Mouse (Mus musculus) forebrain, embryonic 11.5 days (tissue): ENCODE measurements around the gene Clec2e. TPM values are rescaled to one million over a fixed set of nuclear protein-coding genes. Genes with fewer than 3 reads are reported as not detected.
A peak's percentile ranks its signal among the peaks of the same experiment; 100 is the strongest.

Experiments
- ATAC-seq: fragments of 200-750 bp; cut with Nextera tagmentation; replicated peaks from 2 replicates; pipeline ENCODE4 v1.8.0; 2017; ENCODE audit warnings: moderate TSS enrichment; ENCODE audit not compliant: low FRiP score
- DNase-seq: peaks from one replicate; pipeline ENCODE4 v3.0.0-alpha.2; 2017; ENCODE audit warnings: low spot score
- H3K27ac ChIP-seq: fragments of 300-500 bp; sonication (generic); 2 replicates; pipeline ENCODE4 v1.5.1; 2014; ENCODE audit warnings: low read depth, low read length
- H3K27me3 ChIP-seq: fragments of 300-500 bp; sonication (generic); 2 replicates; pipeline ENCODE4 v1.6.1; 2014; ENCODE audit warnings: mild to moderate bottlenecking, low read length, mixed read lengths; ENCODE audit not compliant: control insufficient read depth, insufficient read depth
- H3K36me3 ChIP-seq: fragments of 300-500 bp; sonication (generic); 2 replicates; pipeline ENCODE4 v1.6.1; 2014; ENCODE audit warnings: mild to moderate bottlenecking, low read length, moderate library complexity, mixed read lengths; ENCODE audit not compliant: control insufficient read depth, insufficient read depth
- H3K4me1 ChIP-seq: fragments of 300-500 bp; sonication (generic); replicated peaks from 2 replicates; pipeline ENCODE4 v1.6.1; 2014; ENCODE audit warnings: low read length, mixed read lengths; ENCODE audit not compliant: control insufficient read depth, insufficient read depth
- H3K4me2 ChIP-seq: fragments of 300-500 bp; sonication (generic); 2 replicates; pipeline ENCODE4 v1.6.1; 2014; ENCODE audit warnings: low read depth, mild to moderate bottlenecking, low read length, moderate library complexity, mixed read lengths; ENCODE audit not compliant: severe bottlenecking
- H3K4me3 ChIP-seq: fragments of 300-500 bp; sonication (generic); 2 replicates; pipeline ENCODE4 v1.5.1; 2014; ENCODE audit warnings: low read depth, low read length
- H3K9ac ChIP-seq: fragments of 300-500 bp; sonication (generic); 2 replicates; pipeline ENCODE4 v1.6.1; 2014; ENCODE audit warnings: low read length
- H3K9me3 ChIP-seq: fragments of 300-500 bp; sonication (generic); 2 replicates; pipeline ENCODE4 v1.6.1; 2016; ENCODE audit warnings: low read length, mixed read lengths; ENCODE audit not compliant: control insufficient read depth
- WGBS: fragments of 180-500 bp; shearing (Covaris S2); extraction: QIAGEN DNeasy Blood & Tissue Kit; methylation state at CpG from one replicate; pipeline ENCODE4 v1.1.7; 2014; 5-methylcytosine and 5-hydroxymethylcytosine counted together
- polyA plus RNA-seq: library from polyadenylated mRNA; unstranded; fragments of >200 nt; fragmentation: Nextera tagmentation; extraction: Ambion mirVana; gene quantifications from 2 replicates; pipeline ENCODE4 v1.2.1, GENCODE M21; 2014

The Clec2e gene
- polyA plus RNA-seq, 1 experiment from 2014 or later = not detected

DNA sequence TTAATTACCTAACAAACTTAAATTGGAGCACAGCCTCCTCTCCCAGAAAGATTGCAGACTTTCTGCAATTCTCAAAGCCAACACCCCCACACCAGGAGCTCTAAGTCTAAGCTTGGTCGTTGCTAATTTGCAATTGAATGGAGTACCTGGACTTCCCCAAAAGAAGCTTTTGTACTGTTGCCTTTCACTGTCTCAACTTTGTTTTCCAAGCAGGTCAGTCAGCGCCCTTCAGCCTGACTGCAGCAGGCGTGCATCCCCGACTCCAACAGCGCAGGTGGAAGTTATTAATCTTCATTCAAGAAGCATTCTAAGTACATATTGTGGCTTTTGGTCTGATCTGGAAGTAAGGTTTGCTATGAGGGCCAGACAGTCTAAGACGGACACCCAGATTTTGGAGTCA lies 15.6 kb downstream of the Clec2e start:
- Histone ChIP-seq H3K4me2 (no peak overlapping the region), H3K9ac (no peak overlapping the region), H3K27me3 (no peaks in the 10 kb centered on the region), H3K4me3 (no peak overlapping the region), H3K36me3 (no peaks in the 10 kb centered on the region), H3K27ac (no peak overlapping the region), H3K4me1 (no peaks in the 10 kb centered on the region), H3K9me3 (no peaks in the 10 kb centered on the region)
- no peak for DNase-seq
- 65% methylated on average over 6 of the region's 6 CpGs for WGBS
- ATAC-seq = no peak

GRCm38 (mm10) chr6:129066986-129067385 lies 33.7 kb downstream of the Clec2e start:
- 65% methylated on average over 1 of the region's 1 CpGs for WGBS
- Histone ChIP-seq H3K9ac (no peak overlapping the region), H3K27ac (no peak overlapping the region), H3K4me1 (no peaks in the 10 kb centered on the region), H3K36me3 (no peaks in the 10 kb centered on the region), H3K9me3 (no peaks in the 10 kb centered on the region), H3K4me3 (no peak overlapping the region), H3K27me3 (no peaks in the 10 kb centered on the region), H3K4me2 (no peak overlapping the region)
- peak; percentile 85 for ATAC-seq
- DNase-seq = no peak

- no peaks in the 10 kb centered on the region for H3K36me3 ChIP-seq
- DNase-seq = no peak
- ATAC-seq = no peak; the same call in 1 of the 2 replicates
- no peak overlapping the region for H3K4me2 ChIP-seq
- no peak overlapping the region for H3K27ac ChIP-seq
- no peak overlapping the region for H3K4me3 ChIP-seq
- H3K9me3 ChIP-seq = no peaks in the 10 kb centered on the region
- no peaks in the 10 kb centered on the region for H3K4me1 ChIP-seq
- no peaks in the 10 kb centered on the region for H3K27me3 ChIP-seq
- no peak overlapping the region for H3K9ac ChIP-seq
Observed at GRCm38 (mm10) chr6:129066530-129066929, 34.2 kb downstream of the Clec2e start.

DNA sequence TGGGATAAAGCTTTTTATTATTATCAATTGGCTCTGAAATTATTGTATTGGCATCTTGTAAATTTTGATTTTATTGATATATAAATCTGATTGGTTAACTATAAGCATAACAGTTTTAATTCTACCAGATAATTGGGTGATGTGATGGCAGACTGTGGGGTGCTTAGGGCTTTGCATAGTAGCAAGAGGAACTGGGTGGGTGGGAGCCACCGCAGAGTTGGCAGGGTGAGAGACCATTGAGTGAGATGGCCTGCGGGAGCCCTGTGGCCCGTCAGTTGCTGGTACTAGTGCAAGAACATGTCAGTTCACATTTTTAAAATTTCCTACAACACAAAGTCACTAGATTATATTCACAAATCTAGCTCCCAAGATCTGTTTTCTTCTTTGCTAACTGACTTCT lies 34.9 kb downstream of the Clec2e start:
- DNase-seq = no peak
- H3K9me3 ChIP-seq = no peaks in the 10 kb centered on the region
- WGBS = 95% methylated on average over 3 of the region's 3 CpGs
- no peak overlapping the region for H3K27ac ChIP-seq
- no peak; the same call in 1 of the 2 replicates for ATAC-seq
- no peak overlapping the region for H3K4me3 ChIP-seq
- H3K27me3 ChIP-seq = no peaks in the 10 kb centered on the region
- H3K36me3 ChIP-seq = no peaks in the 10 kb centered on the region
- no peak overlapping the region for H3K4me2 ChIP-seq
- H3K4me1 ChIP-seq = no peaks in the 10 kb centered on the region
- H3K9ac ChIP-seq = no peak overlapping the region

GRCm38 (mm10) chr6:129065407-129065806 lies 35.3 kb downstream of the Clec2e start:
- Histone ChIP-seq H3K4me2 (no peak overlapping the region), H3K27ac (no peak overlapping the region), H3K9ac (no peak overlapping the region), H3K36me3 (no peaks in the 10 kb centered on the region), H3K4me1 (no peaks in the 10 kb centered on the region), H3K9me3 (no peaks in the 10 kb centered on the region), H3K4me3 (no peak overlapping the region), H3K27me3 (no peaks in the 10 kb centered on the region)
- ATAC-seq (no peak), DNase-seq (no peak)
- 68% methylated on average over 3 of the region's 3 CpGs for WGBS

DNA sequence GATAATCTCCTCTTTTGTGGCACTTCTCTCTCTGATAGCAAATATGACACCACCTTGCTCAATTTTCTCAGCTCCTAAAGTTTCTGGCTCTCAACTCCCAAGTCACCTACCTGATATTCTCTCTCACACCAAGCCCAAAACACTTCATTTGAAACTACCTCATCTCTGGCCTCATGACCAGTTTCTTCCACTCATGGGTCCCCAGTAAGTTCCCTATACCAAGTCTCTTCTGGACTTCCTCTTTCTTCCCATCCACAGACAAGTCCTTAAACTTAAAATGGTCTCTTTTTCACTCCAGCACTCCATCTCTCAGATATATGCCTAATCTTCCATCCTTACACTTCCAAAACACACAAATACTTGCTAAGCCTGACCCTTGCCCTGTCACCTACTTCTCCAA lies 42.7 kb downstream of the Clec2e start:
- Histone ChIP-seq H3K4me2 (no peak overlapping the region), H3K9me3 (no peaks in the 10 kb centered on the region), H3K9ac (no peak overlapping the region), H3K4me1 (no peaks in the 10 kb centered on the region), H3K4me3 (no peak overlapping the region), H3K36me3 (no peaks in the 10 kb centered on the region), H3K27ac (no peak overlapping the region), H3K27me3 (no peaks in the 10 kb centered on the region)
- DNase-seq (no peak), ATAC-seq (no peak)

- 87% methylated on average over 3 of the region's 3 CpGs for WGBS
- no peak for ATAC-seq
- no peak overlapping the region for H3K4me2 ChIP-seq
- H3K27ac ChIP-seq = no peak overlapping the region
- H3K4me1 ChIP-seq = no peaks in the 10 kb centered on the region
- H3K36me3 ChIP-seq = no peaks in the 10 kb centered on the region
- H3K27me3 ChIP-seq = no peaks in the 10 kb centered on the region
- DNase-seq = no peak
- no peaks in the 10 kb centered on the region for H3K9me3 ChIP-seq
- H3K4me3 ChIP-seq = no peak overlapping the region
- H3K9ac ChIP-seq = no peak overlapping the region
Observed at GRCm38 (mm10) chr6:129056237-129056636, 44.5 kb downstream of the Clec2e start.

- no peak overlapping the region for H3K4me2 ChIP-seq
- DNase-seq = no peak
- H3K4me3 ChIP-seq = no peak overlapping the region
- no peak for ATAC-seq
- no peak overlapping the region for H3K27ac ChIP-seq
- H3K9ac ChIP-seq = no peak overlapping the region
- 88% methylated on average over 5 of the region's 5 CpGs for WGBS
- no peaks in the 10 kb centered on the region for H3K27me3 ChIP-seq
- H3K9me3 ChIP-seq = no peaks in the 10 kb centered on the region
- no peaks in the 10 kb centered on the region for H3K36me3 ChIP-seq
- H3K4me1 ChIP-seq = no peaks in the 10 kb centered on the region; the same call in 1 of the 2 replicates
Observed at GRCm38 (mm10) chr6:129051731-129052130, 49.0 kb downstream of the Clec2e start.

DNA sequence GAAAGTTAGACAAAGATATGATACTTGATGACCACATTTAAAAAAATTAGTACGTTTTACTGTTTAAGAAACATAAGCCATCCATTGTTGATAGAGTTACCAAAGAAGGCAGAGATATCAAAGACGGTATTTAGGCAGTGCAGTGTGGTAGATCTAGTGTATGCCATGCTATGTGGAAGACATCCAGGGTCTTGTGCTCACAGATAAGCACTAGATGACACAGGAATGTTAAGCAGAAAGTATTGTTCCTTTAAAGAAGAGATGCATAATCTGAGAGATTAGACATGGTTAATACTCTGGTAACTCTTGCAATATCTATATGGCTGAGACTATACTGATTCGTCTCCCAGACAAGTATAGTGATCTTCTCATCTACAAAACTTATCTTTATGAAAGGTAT lies 49.6 kb downstream of the Clec2e start:
- H3K36me3 ChIP-seq = no peaks in the 10 kb centered on the region
- no peaks in the 10 kb centered on the region; the same call in 1 of the 2 replicates for H3K4me1 ChIP-seq
- H3K9ac ChIP-seq = no peak overlapping the region
- ATAC-seq (no peak), DNase-seq (no peak)
- no peak overlapping the region for H3K4me2 ChIP-seq
- 84% methylated on average over 3 of the region's 3 CpGs for WGBS
- no peak overlapping the region for H3K27ac ChIP-seq
- no peaks in the 10 kb centered on the region for H3K27me3 ChIP-seq
- H3K9me3 ChIP-seq = no peaks in the 10 kb centered on the region
- no peak overlapping the region for H3K4me3 ChIP-seq
